Mouse (Mus musculus) gastrocnemius, postnatal 36 days (tissue): Measurements from ENCODE around the gene Tyw1. TPM values are rescaled to one million over a fixed set of nuclear protein-coding genes. Genes with fewer than 3 reads are reported as not detected.

Experiments
- DNase-seq, 2 experiments: peaks; one replicate each; pipeline ENCODE4 v3.0.0; 2022
- intact Hi-C: fragments of 180-260 bp; cut with DNase I; formaldehyde crosslinking; loops from one replicate; pipeline ENCODE4 v1.15.1; 2025
- total RNA-seq, 2 experiments: library from RNA; stranded (reverse); gene quantifications; 2 replicates each; pipeline ENCODE4 v1.2.3; 2021

The Tyw1 gene
- total RNA-seq, 2 experiments from 2014 or later: 9.6 to 10.3 TPM

DNA sequence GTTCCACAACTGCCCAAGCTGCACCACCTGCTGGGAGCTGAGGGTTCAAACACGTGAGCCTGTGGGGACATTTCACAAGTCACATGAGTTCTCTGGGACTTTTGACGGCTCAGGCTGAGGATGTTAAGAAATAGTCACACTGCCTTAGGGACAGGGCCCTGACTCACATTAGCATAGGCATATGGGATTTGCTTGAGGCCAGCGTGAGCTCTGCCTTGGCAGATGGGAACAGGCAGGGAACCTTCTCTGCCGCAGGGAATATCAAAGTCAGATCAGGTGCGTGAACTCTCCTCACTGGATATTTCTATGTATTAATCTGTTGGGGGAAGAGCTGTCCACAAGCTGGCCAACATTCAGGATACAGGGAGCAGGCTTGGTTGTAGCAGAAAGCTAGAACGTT lies 112.8 kb downstream of the Tyw1 start:
- intact Hi-C loops: no loop called here
- DNase-seq: no peak

DNA sequence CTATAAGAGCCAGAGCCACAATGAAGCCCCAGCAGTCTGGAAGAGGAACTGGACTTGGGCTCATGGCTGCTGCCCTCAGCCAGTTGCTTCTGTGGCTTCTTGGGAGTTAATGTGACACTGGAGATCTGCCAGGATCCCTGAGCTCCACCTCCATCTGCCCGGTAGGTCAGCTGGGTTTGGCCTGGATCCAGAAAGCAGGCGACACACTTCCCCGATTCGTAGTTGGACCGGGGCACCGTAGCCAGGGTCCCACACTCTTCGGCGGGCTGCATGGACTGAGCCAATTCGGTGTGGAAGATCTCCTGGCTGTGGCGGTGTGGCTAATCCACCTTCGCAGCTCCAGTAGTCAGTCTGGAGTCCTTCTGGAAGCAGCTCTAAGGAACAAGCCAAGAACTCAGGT lies 113.8 kb downstream of the Tyw1 start, which contains the start of gene Caln1:
Gene Caln1, plus strand, starts transcription at position 219 of the 400 bp plus-strand sequence.
- intact Hi-C loops: no loop called here
- DNase-seq: no peak

DNA sequence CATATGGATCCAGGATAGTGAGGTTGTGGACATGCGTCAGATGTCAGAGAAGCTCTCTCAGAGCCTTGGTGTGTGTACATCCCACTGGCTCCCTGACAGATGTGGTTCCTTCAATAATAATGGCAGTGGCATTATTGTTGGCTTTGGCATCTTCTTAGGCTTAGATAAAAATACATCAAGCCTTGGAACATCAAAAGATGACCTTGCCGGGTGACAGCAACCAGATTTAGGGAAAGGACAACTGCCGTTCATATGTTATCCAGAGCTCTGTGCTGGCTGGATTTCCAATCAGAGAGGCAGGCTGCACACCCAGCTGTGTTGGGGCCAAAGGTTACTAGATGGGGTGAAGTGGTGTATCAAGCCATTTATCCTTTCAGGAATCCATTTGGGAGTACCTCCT lies 120.0 kb downstream of the Tyw1 start:
- DNase-seq: no peak
- intact Hi-C loops: no loop called here

DNA sequence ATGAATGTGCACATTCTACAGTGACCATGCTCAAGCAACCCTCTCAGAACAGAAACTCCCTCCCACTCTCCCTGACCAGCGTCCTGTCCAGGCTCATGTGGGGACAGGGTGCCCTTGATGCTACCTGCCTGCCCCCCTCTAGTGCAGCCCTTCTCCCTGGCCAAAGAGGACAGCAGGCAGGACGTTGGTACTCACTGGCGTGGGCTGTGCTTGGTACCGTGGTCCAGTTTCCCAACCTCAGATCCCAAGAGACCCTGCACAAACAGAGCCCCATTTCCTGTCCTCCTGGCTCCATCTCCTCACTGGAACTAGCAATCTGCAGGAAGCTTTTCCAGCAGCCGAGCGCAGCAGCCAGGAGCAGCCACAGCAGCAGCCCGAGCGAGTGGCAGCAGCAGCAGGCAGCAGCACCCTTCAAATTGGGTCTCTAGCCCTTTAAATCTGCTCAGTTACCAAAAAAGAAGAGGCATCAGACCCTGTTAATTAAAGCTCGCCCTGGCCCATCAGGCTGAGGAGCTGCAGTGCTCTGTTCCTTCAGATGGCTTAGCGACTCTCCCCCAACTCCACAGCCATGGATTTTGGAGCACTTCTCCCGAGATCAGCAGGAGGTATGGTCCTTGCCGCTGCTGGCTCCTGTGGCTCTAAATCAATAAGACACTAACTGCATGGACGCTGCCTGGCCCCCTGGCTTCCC lies 128.9 kb downstream of the Tyw1 start, which contains the start of gene A330070K13Rik:
Gene A330070K13Rik, minus strand, starts transcription at position 410 of the 691 bp plus-strand sequence.
- intact Hi-C loops: no loop called here

DNA sequence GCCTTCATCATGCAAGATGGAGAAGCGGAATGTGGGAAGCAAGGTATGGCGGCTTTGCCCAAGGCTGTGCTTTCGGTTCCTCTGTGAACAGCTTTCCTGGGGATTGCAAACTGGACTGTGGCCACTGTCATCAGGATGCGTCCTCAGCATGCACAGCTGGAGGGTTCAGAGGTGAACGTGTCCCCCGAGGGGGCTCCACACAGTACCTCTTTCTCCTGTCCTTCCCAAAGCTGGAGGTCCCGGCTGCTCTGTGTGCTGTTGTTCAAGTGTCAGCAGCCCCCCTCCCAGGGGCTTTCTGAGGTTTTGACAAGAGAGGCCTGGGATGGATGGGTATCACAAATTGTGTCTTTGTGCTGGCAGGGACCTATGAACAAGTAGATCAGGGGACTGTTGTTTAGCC lies 131.0 kb downstream of the Tyw1 start:
- intact Hi-C loops: no loop called here
- no peak for DNase-seq

More for the DNA sequence above, 128.9 kb downstream of the Tyw1 start, which contains the start of gene A330070K13Rik:
- no peak for DNase-seq

Other genes starting within 250 kb of the Tyw1 start
- 10 to 100 TPM in 1 of 2 experiments, 1 to 10 TPM in 1; 6.4 to 11.3 TPM for gene Asl, start 226.4 kb upstream of the Tyw1 start, total RNA-seq
- gene Crcp, start 226.3 kb upstream of the Tyw1 start, total RNA-seq: 10 to 100 TPM; 16.0 to 16.4 TPM
- gene Tpst1, start 182.3 kb upstream of the Tyw1 start, total RNA-seq: 1 to 10 TPM; 4.0 to 6.0 TPM
- gene Kctd7, start 110.8 kb upstream of the Tyw1 start, total RNA-seq: 1 to 10 TPM; 1.8 to 2.2 TPM
- 10 to 100 TPM; 67.7 to 81.8 TPM for gene Rabgef1, start 83.8 kb upstream of the Tyw1 start, total RNA-seq
- gene Tmem248, start 38.5 kb upstream of the Tyw1 start, total RNA-seq: 10 to 100 TPM; 30.9 to 43.7 TPM
- 10 to 100 TPM; 24.1 to 24.6 TPM for gene Sbds, start 89 bp upstream of the Tyw1 start, total RNA-seq
- not detected for gene Caln1, start 113.8 kb downstream of the Tyw1 start, total RNA-seq
- gene A330070K13Rik, start 129.0 kb downstream of the Tyw1 start, total RNA-seq: not detected